Mouse (Mus musculus) embryonic fibroblast, embryonic 13.5 days (primary cell): ENCODE measurements around the gene Sprr4. TPM values are rescaled to one million over a fixed set of nuclear protein-coding genes. Genes with fewer than 3 reads are reported as not detected.

Experiments used
- H3K27ac ChIP-seq: 2 replicates; pipeline ENCODE4 v1.5.1; 2012; ENCODE audit warnings: low read length, control low read depth, inconsistent platforms; ENCODE audit not compliant: insufficient read depth
- H3K4me1 ChIP-seq: 2 replicates; pipeline ENCODE4 v1.6.1; 2011; ENCODE audit warnings: low read length; ENCODE audit not compliant: control insufficient read depth, insufficient read depth
- H3K4me3 ChIP-seq: 2 replicates; pipeline ENCODE4 v1.5.1; 2011; ENCODE audit warnings: mild to moderate bottlenecking, control low read depth, low read length; ENCODE audit not compliant: insufficient read depth
- CTCF ChIP-seq: IDR thresholded peaks from 2 replicates; pipeline ENCODE4 v1.5.1; 2011; ENCODE audit warnings: mild to moderate bottlenecking, control low read depth, low read length, moderate library complexity, borderline replicate concordance; ENCODE audit not compliant: insufficient read depth
- POLR2A ChIP-seq: IDR thresholded peaks from 2 replicates; pipeline ENCODE4 v1.6.1; 2011; ENCODE audit warnings: low read depth, mild to moderate bottlenecking, control low read depth, low read length, moderate library complexity
- polyA plus RNA-seq: library from polyadenylated mRNA; stranded (reverse); fragments of >200 nt; gene quantifications from 2 replicates; pipeline ENCODE4 v1.2.4, GENCODE M21; 2011; ENCODE audit warnings: low read depth; ENCODE audit not compliant: missing spikeins, insufficient read length

Sprr4 gene
- polyA plus RNA-seq, 1 experiment: not detected

GRCm38 (mm10) chr3:92467424-92467823 lies 32.9 kb downstream of the Sprr4 start:
- Histone ChIP-seq H3K27ac (peak overlapping the region; percentile 71), H3K4me3 (no peak overlapping the region), H3K4me1 (peaks cover 5% of the 10 kb centered on the region)
- TF ChIP-seq CTCF (no peak), POLR2A (no peak)

- Histone ChIP-seq H3K4me3 (no peak overlapping the region), H3K27ac (no peak overlapping the region), H3K4me1 (peaks cover 5% of the 10 kb centered on the region)
- TF ChIP-seq POLR2A: no peak
- no peak for TF ChIP-seq CTCF
Measured at GRCm38 (mm10) chr3:92466576-92466975, 33.7 kb downstream of the Sprr4 start.

- no peak within 1 kb of the TSS for H3K27ac ChIP-seq
- TF ChIP-seq CTCF: no peak
- TF ChIP-seq POLR2A: no peak
- no peak within 1 kb of the TSS for H3K4me3 ChIP-seq
- H3K4me1 ChIP-seq: no peaks in the 10 kb centered on the region; the same call in 1 of the 2 replicates
Measured at GRCm38 (mm10) chr3:92458620-92459019, 41.7 kb downstream of the Sprr4 start, which contains the start of gene Sprr3. Gene Sprr3, minus strand, starts transcription at chr3:92458720.

- Histone ChIP-seq H3K27ac (no peak overlapping the region), H3K4me3 (no peak overlapping the region), H3K4me1 (no peaks in the 10 kb centered on the region; the same call in 1 of the 2 replicates)
- TF ChIP-seq POLR2A (no peak), CTCF (no peak)
Measured at GRCm38 (mm10) chr3:92455151-92455550, 45.1 kb downstream of the Sprr4 start.

Other genes starting within 250 kb of the Sprr4 start
- not detected in 2 replicates for gene Sprr2a3, start 215.1 kb downstream of the Sprr4 start, polyA plus RNA-seq
- gene Sprr2b, start 183.9 kb downstream of the Sprr4 start, polyA plus RNA-seq: not detected in 2 replicates
- not detected in 2 replicates for gene Sprr2d, start 161.4 kb downstream of the Sprr4 start, polyA plus RNA-seq
- not detected in 2 replicates for gene Sprr2e, start 148.3 kb downstream of the Sprr4 start, polyA plus RNA-seq
- not detected in 2 replicates for gene Sprr2f, start 135.3 kb downstream of the Sprr4 start, polyA plus RNA-seq
- not detected in 2 replicates for gene Sprr2h, start 114.8 kb downstream of the Sprr4 start, polyA plus RNA-seq
- not detected in 2 replicates for gene Sprr2i, start 92.5 kb downstream of the Sprr4 start, polyA plus RNA-seq
- gene Sprr2j-ps, start 82.4 kb downstream of the Sprr4 start, polyA plus RNA-seq: not detected in 2 replicates
- 25.6 and 29.8 TPM in 2 replicates for gene Gm9774, start 71.1 kb downstream of the Sprr4 start, polyA plus RNA-seq
- 13.2 and 40.5 TPM in 2 replicates for gene Sprr2k, start 67.9 kb downstream of the Sprr4 start, polyA plus RNA-seq
- not detected in 2 replicates for gene Sprr1b, start 61.7 kb downstream of the Sprr4 start, polyA plus RNA-seq
- 0.42 TPM in 1 of 2 replicates, not detected in the other for gene Sprr3, start 41.8 kb downstream of the Sprr4 start, polyA plus RNA-seq
- gene Sprr1a, start 14.6 kb downstream of the Sprr4 start, polyA plus RNA-seq: 1.7 TPM in 1 of 2 replicates, not detected in the other
- not detected in 2 replicates for gene 2310046K23Rik, start 34.0 kb upstream of the Sprr4 start, polyA plus RNA-seq
- 0.25 TPM in 1 of 2 replicates, not detected in the other for gene Ivl, start 73.2 kb upstream of the Sprr4 start, polyA plus RNA-seq
- gene Smcp, start 88.5 kb upstream of the Sprr4 start, polyA plus RNA-seq: not detected in 2 replicates
- not detected in 2 replicates for gene 2210017I01Rik, start 107.0 kb upstream of the Sprr4 start, polyA plus RNA-seq
- not detected in 2 replicates for gene Lce6a, start 121.2 kb upstream of the Sprr4 start, polyA plus RNA-seq
- gene Lce1a1, start 147.8 kb upstream of the Sprr4 start, polyA plus RNA-seq: not detected in 2 replicates
- gene Lce1b, start 156.4 kb upstream of the Sprr4 start, polyA plus RNA-seq: not detected in 2 replicates
- gene Lce1a2, start 169.8 kb upstream of the Sprr4 start, polyA plus RNA-seq: not detected in 2 replicates
- not detected in 2 replicates for gene Lce1c, start 178.8 kb upstream of the Sprr4 start, polyA plus RNA-seq
- not detected in 2 replicates for gene Lce1d, start 186.7 kb upstream of the Sprr4 start, polyA plus RNA-seq
- gene Lce1e, start 208.6 kb upstream of the Sprr4 start, polyA plus RNA-seq: not detected in 2 replicates
- gene Lce1f, start 219.9 kb upstream of the Sprr4 start, polyA plus RNA-seq: not detected in 2 replicates
- gene Gm38119, start 238.6 kb upstream of the Sprr4 start, polyA plus RNA-seq: not detected in 2 replicates